Mouse (Mus musculus): ENCODE results near the gene Anks4b. TPM values are rescaled to one million over a fixed set of nuclear protein-coding genes. Genes with fewer than 3 reads are reported as not detected.
A peak's percentile ranks its signal among the peaks of the same experiment; 100 is the strongest.

Anks4b gene
- not detected in 2 replicates for polyA plus RNA-seq (2015; fragmentation: Nextera tagmentation; extraction: Ambion mirVana)

GRCm38 (mm10) chr7:120173603-120174244 is at the start of gene Anks4b:
Anks4b (plus strand) TSS chr7:120173858.
- Histone ChIP-seq H3K27me3 (no peaks in the 10 kb centered on the region), H3K9ac (no peak within 1 kb of the TSS), H3K9me3 (no peaks in the 10 kb centered on the region), H3K36me3 (no peaks in the 10 kb centered on the region), H3K27ac (replicated peaks) (no peak within 1 kb of the TSS), H3K4me3 (no peak within 1 kb of the TSS), H3K4me1 (replicated peaks) (no peaks in the 10 kb centered on the region), H3K4me2 (no peak within 1 kb of the TSS)
- 86% methylated on average over 10 of the region's 10 CpGs for WGBS
- no peak for ATAC-seq (ENCODE audit: low FRiP score, low read depth)

- Histone ChIP-seq H3K4me3 (no peak overlapping the region), H3K9ac (no peak overlapping the region)
- WGBS, result 2% methylated on average over 3 of the region's 3 CpGs
Observed at GRCm38 (mm10) chr7:120124844-120125243, 48.8 kb upstream of the Anks4b start.

GRCm38 (mm10) chr7:120126976-120127685 is 46.5 kb upstream of the Anks4b start:
- H3K4me1 ChIP-seq (replicated peaks), result no peaks in the 10 kb centered on the region
- no peaks in the 10 kb centered on the region for H3K27me3 ChIP-seq
- H3K36me3 ChIP-seq, result no peaks in the 10 kb centered on the region
- no peaks in the 10 kb centered on the region for H3K9me3 ChIP-seq
- no peak overlapping the region for H3K4me3 ChIP-seq
- H3K4me2 ChIP-seq, result no peak overlapping the region
- H3K9ac ChIP-seq, result no peak overlapping the region
- H3K27ac ChIP-seq (replicated peaks), result no peak overlapping the region
- 39% methylated on average over 5 of the region's 5 CpGs for WGBS
- no peak for ATAC-seq (ENCODE audit: low FRiP score, low read depth)

More at GRCm38 (mm10) chr7:120124844-120125243, 48.8 kb upstream of the Anks4b start:
- H3K27me3 ChIP-seq, result no peaks in the 10 kb centered on the region
- no peaks in the 10 kb centered on the region for H3K9me3 ChIP-seq
- H3K4me1 ChIP-seq (replicated peaks), result no peaks in the 10 kb centered on the region
- H3K4me2 ChIP-seq, result no peak overlapping the region
- no peak overlapping the region for H3K27ac ChIP-seq (replicated peaks)
- no peaks in the 10 kb centered on the region for H3K36me3 ChIP-seq
- peak; percentile 91 for ATAC-seq (ENCODE audit: low FRiP score, low read depth)

DNA sequence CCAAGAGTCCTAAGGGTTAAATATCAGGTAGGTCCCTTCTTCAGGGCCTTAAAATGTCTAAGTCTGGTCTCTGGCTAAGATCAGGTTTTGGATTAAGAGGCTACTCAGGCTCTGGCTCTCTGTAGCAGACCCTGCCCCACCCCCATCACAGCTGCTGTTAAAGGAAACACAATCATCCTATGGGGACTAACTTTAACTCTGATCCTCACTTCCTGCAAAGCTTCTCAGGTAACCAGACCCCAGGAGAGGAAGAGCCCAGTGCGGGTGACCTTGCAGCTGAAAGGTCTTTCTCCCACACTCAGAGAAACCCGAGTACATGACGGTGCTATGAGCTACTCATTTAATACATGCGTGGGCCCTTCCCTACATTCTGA is 46.0 kb upstream of the Anks4b start:
- Histone ChIP-seq H3K9me3 (no peaks in the 10 kb centered on the region), H3K27ac (replicated peaks) (no peak overlapping the region), H3K4me3 (no peak overlapping the region), H3K4me1 (replicated peaks) (no peaks in the 10 kb centered on the region), H3K9ac (no peak overlapping the region), H3K27me3 (no peaks in the 10 kb centered on the region), H3K36me3 (no peaks in the 10 kb centered on the region), H3K4me2 (no peak overlapping the region)
- no peak for ATAC-seq (ENCODE audit: low FRiP score, low read depth)
- WGBS, result 54% methylated on average over 4 of the region's 4 CpGs

DNA sequence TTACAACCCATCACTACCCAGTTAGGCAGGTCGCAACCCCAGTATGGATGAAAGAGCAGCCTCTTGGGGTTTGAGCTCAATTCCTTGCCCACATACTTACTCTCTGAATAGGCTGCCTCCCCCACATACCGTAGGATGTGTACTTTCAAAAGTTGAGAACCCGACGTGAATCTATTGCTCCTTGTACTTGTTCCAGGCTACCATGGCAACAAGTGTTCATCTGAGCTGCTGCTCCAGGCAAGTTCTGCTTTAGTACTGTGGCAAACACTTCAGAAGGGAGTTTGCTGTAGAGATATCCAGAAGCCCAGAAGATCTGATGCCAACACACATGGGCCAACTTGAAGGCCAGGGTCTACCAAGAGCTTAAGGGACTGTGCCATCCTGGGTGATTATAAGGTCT is 44.7 kb upstream of the Anks4b start:
- H3K27ac ChIP-seq (replicated peaks), result no peak overlapping the region
- no peaks in the 10 kb centered on the region for H3K4me1 ChIP-seq (replicated peaks)
- H3K9me3 ChIP-seq, result no peaks in the 10 kb centered on the region
- no peak overlapping the region for H3K4me2 ChIP-seq
- WGBS, result 56% methylated on average over 4 of the region's 4 CpGs
- no peaks in the 10 kb centered on the region for H3K27me3 ChIP-seq
- H3K4me3 ChIP-seq, result no peak overlapping the region
- no peak for ATAC-seq (ENCODE audit: low FRiP score, low read depth)
- H3K36me3 ChIP-seq, result no peaks in the 10 kb centered on the region
- no peak overlapping the region for H3K9ac ChIP-seq

DNA sequence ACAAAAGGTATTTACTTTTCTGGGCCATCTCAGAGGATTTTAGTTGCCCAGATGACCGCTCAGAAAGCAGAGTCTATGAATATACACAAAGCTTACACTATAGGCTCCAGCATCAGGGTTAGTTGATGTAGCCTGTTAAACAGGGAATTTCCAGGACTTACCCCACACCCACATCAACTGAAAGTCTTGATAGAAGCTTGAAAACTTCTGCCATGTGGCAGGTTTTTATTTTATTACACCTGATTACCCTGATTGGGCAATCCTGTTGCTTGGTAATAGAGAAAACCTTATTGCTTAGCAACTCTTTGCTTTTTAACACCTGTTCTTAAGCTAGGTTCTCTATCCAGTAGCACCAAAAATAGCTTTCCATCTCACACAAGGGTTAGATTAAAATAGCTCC is 30.9 kb upstream of the Anks4b start:
- WGBS, result 81% methylated on average over 1 of the region's 1 CpGs
- no peaks in the 10 kb centered on the region for H3K27me3 ChIP-seq
- no peak for ATAC-seq (ENCODE audit: low FRiP score, low read depth)
- no peak overlapping the region for H3K27ac ChIP-seq (replicated peaks)
- H3K4me2 ChIP-seq, result no peak overlapping the region
- H3K9me3 ChIP-seq, result no peaks in the 10 kb centered on the region
- no peaks in the 10 kb centered on the region for H3K36me3 ChIP-seq
- H3K4me1 ChIP-seq (replicated peaks), result no peaks in the 10 kb centered on the region
- H3K4me3 ChIP-seq, result no peak overlapping the region
- H3K9ac ChIP-seq, result no peak overlapping the region

DNA sequence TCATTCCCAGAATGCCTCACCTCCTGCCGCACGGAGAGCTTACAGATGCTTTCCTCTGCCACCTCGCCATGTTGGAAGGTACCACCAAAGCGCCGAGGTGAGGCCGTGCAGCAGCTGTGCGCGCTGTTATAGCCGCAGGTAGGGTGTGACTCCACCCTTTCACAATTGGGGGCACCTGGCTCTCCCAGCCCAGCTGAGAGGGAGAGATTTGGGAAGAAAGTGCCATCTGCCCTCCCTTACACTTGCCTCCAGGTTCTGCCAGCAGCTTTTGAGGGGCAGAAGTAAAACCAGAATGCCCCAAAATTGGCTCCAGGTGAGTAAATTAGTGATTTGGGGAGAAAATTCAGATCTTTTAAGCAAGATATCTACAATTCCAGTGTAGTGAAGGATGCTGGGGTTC is 28.5 kb upstream of the Anks4b start, which contains the start of gene Zp2:
Gene Zp2, minus strand, starts transcription at position 101 of the 400 bp plus-strand sequence.
- no peaks in the 10 kb centered on the region for H3K4me1 ChIP-seq (replicated peaks)
- H3K36me3 ChIP-seq, result no peaks in the 10 kb centered on the region
- no peak within 1 kb of the TSS for H3K27ac ChIP-seq (replicated peaks)
- H3K4me3 ChIP-seq, result no peak within 1 kb of the TSS
- H3K9ac ChIP-seq, result no peak within 1 kb of the TSS
- H3K9me3 ChIP-seq, result no peaks in the 10 kb centered on the region
- WGBS, result 77% methylated on average over 9 of the region's 9 CpGs
- no peak within 1 kb of the TSS for H3K4me2 ChIP-seq
- ATAC-seq (ENCODE audit: low FRiP score, low read depth), result no peak
- H3K27me3 ChIP-seq, result no peaks in the 10 kb centered on the region

- no peaks in the 10 kb centered on the region for H3K36me3 ChIP-seq
- H3K27me3 ChIP-seq, result no peaks in the 10 kb centered on the region
- no peak overlapping the region for H3K4me2 ChIP-seq
- WGBS, result 15% methylated on average over 3 of the region's 3 CpGs
- H3K4me1 ChIP-seq (replicated peaks), result no peaks in the 10 kb centered on the region
- ATAC-seq (ENCODE audit: low FRiP score, low read depth), result no peak
- H3K9ac ChIP-seq, result no peak overlapping the region
- H3K4me3 ChIP-seq, result no peak overlapping the region
- no peak overlapping the region for H3K27ac ChIP-seq (replicated peaks)
- H3K9me3 ChIP-seq, result no peaks in the 10 kb centered on the region
Observed at GRCm38 (mm10) chr7:120150257-120150656, 23.4 kb upstream of the Anks4b start.

DNA sequence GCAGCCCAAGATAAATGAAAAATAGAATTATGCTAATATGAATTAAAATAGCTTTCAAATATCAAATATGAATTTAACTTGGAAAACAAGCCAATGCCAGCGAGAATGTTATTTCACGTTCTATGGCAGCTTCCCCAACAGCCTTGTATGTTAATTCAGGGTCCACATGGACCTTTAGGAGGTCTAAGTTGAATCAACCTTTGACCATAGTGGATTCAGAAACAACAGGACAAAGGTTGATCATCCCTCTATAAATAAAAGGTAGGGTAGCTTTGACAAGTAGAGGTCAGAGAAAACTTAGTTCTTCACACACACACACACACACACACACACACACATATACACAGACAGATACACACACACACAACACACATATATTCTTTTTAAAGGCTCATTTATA is 22.8 kb upstream of the Anks4b start:
- Histone ChIP-seq H3K36me3 (no peaks in the 10 kb centered on the region), H3K27ac (replicated peaks) (no peak overlapping the region), H3K4me2 (no peak overlapping the region), H3K4me3 (no peak overlapping the region), H3K9ac (no peak overlapping the region), H3K9me3 (no peaks in the 10 kb centered on the region), H3K4me1 (replicated peaks) (no peaks in the 10 kb centered on the region), H3K27me3 (no peaks in the 10 kb centered on the region)
- ATAC-seq (ENCODE audit: low FRiP score, low read depth), result no peak
- WGBS, result 83% methylated on average over 2 of the region's 2 CpGs

- no peaks in the 10 kb centered on the region for H3K27me3 ChIP-seq
- no peak overlapping the region for H3K4me2 ChIP-seq
- H3K36me3 ChIP-seq, result no peaks in the 10 kb centered on the region
- no peak overlapping the region for H3K27ac ChIP-seq (replicated peaks)
- no peak overlapping the region for H3K4me3 ChIP-seq
- no peaks in the 10 kb centered on the region for H3K9me3 ChIP-seq
- no peak for ATAC-seq (ENCODE audit: low FRiP score, low read depth)
- 12% methylated on average over 2 of the region's 2 CpGs for WGBS
- H3K9ac ChIP-seq, result no peak overlapping the region
- 0 out of 2 replicates have a peak, but pooled peaks cover 5% of the 10 kb centered on the region for H3K4me1 ChIP-seq (replicated peaks)
Observed at GRCm38 (mm10) chr7:120156841-120157409, 16.7 kb upstream of the Anks4b start.

DNA sequence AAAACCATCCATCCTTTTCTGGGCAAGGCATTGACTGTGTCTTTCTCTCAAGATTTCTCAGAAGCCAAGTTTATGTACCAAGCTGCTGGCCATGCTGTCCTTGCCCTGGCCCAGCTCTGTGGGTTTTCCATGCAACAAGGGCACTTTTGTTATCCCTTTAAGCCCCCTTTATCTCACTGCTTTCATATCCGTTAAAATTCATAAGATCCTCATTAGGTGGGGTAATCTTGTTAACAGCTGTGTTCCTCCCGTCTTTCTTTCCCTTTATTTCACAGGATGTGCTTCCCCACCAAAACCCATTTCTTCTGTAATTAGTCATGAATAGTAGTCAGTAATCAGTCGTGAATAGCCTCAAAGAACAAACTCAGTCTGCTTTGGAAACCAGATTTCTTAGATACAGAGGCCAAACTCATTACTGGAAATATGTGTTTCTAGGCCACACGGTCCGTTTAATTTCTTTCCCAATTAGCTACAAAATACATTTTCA is 16.0 kb upstream of the Anks4b start:
- H3K9me3 ChIP-seq, result no peaks in the 10 kb centered on the region
- H3K4me1 ChIP-seq (replicated peaks), result 0 out of 2 replicates have a peak, but pooled peaks cover 5% of the 10 kb centered on the region
- no peaks in the 10 kb centered on the region for H3K36me3 ChIP-seq
- no peaks in the 10 kb centered on the region for H3K27me3 ChIP-seq
- H3K4me3 ChIP-seq, result no peak overlapping the region
- H3K27ac ChIP-seq (replicated peaks), result no peak overlapping the region
- no peak overlapping the region for H3K4me2 ChIP-seq
- 29% methylated on average over 5 of the region's 5 CpGs for WGBS
- ATAC-seq (ENCODE audit: low FRiP score, low read depth), result no peak
- no peak overlapping the region for H3K9ac ChIP-seq

DNA sequence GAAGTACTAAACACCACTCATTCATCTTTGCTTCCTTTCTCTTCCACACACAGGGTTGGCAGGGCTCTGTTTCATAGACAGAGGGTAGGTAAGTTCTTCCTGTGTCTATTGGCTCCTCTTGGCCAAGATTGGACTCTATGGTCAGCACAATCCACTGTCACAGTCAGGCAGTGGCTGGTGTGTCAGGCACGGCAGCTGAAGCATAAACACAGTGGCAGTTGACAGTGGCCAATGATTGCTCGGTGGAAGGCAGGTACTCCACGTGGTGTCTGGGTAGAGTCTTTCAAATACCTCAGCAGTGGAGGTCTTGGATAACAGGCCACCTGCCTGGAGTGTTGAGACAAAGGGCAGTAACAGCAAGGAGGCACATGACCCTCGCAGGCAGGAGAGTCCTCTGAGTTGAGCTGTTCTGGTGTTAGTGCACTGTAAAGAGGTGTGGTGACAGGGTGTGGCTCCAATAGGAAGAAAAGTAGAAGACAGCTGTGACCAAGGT is 15.5 kb upstream of the Anks4b start:
- WGBS, result 31% methylated on average over 4 of the region's 4 CpGs
- Histone ChIP-seq H3K4me1 (replicated peaks) (0 out of 2 replicates have a peak, but pooled peaks cover 5% of the 10 kb centered on the region), H3K4me2 (no peak overlapping the region), H3K4me3 (no peak overlapping the region), H3K27me3 (no peaks in the 10 kb centered on the region), H3K9me3 (no peaks in the 10 kb centered on the region), H3K36me3 (no peaks in the 10 kb centered on the region), H3K27ac (replicated peaks) (no peak overlapping the region), H3K9ac (no peak overlapping the region)
- ATAC-seq (ENCODE audit: low FRiP score, low read depth), result peak; percentile 48; the same call in 1 of the 2 replicates

All from hindbrain, embryonic 15.5 days (tissue).